ENCODE assay signal across 9 mouse cellular contexts in the genomic region with DNA sequence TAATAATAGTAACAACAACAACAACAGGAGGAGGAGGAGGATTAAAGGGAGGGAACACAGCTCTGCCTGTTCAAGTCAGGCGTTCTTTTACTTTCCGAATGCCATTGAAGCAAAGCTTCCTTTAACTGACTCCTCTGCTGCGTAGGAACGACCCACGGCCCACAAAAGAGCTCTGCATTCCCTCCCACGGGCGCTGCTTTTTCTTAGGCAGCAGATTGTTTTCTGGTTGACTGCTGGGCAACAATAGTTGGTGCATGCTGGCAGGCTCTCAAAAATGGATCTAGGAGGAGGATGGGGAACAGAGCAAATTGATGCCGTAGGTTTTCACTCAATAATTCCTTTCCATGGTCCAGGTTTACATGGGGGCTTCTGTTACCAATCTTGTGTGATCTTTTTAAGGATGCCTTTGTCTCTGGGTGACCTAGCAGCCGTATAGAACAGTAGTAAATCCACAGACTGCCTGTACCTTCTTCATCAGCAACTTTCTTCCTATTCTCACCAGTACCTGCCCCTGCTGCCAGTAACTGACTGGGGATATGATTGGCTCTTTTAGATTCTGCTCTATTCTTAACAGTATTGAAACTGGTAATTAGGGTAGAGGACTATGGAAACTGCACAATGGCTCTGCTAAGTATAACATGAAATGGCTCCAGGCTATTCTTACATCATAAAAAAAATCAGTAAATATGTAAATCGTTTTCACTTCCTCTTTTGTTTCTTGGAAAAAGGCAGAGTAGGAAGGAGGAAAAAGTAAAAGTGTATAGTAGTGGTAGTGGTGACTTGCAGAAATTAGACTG.
A peak's percentile ranks its signal among the peaks of the same experiment; 100 is the strongest.
DNase-seq lines count a peak whose midpoint lies in the region; ATAC-seq and TF ChIP-seq lines count a peak whose summit lies in the region.
"Had no signal": no experiment of that assay in that cellular context is flagged by ENCODE, and none has a peak within 500 bp of the region (broad histone marks: within the 10 kb centered on the region; RNA-seq: fewer than 3 reads in every experiment).

No protein-coding gene starts in this region.

- H3K4me3 ChIP-seq in embryonic facial prominence, embryonic 10.5 days, result no peak overlapping the region
- H3K4me3 ChIP-seq in layer of hippocampus, adult 2 months, result no peak overlapping the region
- no peak overlapping the region for H3K4me3 ChIP-seq in neural tube, embryonic 14.5 days (ENCODE audit: low read depth, low read length)
- no peak overlapping the region for H3K4me3 ChIP-seq in cerebellum, adult 2 months (replicated peaks; ENCODE audit: insufficient read depth, low read depth, low read length)
- H3K4me3 ChIP-seq: limb, embryonic 12.5 days had no signal

- H3K27me3 ChIP-seq in embryonic facial prominence, embryonic 10.5 days (replicated peaks; ENCODE audit: low read depth, poor library complexity, severe bottlenecking), result no peaks in the 10 kb centered on the region
- no peaks in the 10 kb centered on the region for H3K27me3 ChIP-seq in neural tube, embryonic 14.5 days (ENCODE audit: control insufficient read depth, insufficient read depth, low read length)
- H3K27me3 ChIP-seq in cerebellum, adult 2 months (ENCODE audit: control insufficient read depth, insufficient read depth, low read length), result no peaks in the 10 kb centered on the region
- H3K27me3 ChIP-seq: limb, embryonic 12.5 days had no signal

- ATAC-seq in neural tube, embryonic 14.5 days (ENCODE audit: low read depth), result peak; percentile 83

- no peak overlapping the region; the same call in 1 of the 2 replicates for H3K4me2 ChIP-seq in neural tube, embryonic 14.5 days (ENCODE audit: low read depth, low read length)
- H3K4me2 ChIP-seq: limb, embryonic 12.5 days had no signal

- peak; percentile 22 for TF ChIP-seq CTCF in layer of hippocampus, adult 2 months (conservative IDR thresholded peaks at IDR 0.05)
- TF ChIP-seq CTCF in cerebellum, adult 2 months (IDR thresholded peaks at IDR 0.05; ENCODE audit: borderline replicate concordance, insufficient read depth, low read depth, low read length), result no peak

- H3K9ac ChIP-seq in neural tube, embryonic 14.5 days (replicated peaks; ENCODE audit: low read depth, low read length), result no peak overlapping the region
- H3K9ac ChIP-seq: limb, embryonic 12.5 days had no signal

- TF ChIP-seq POLR2A in cerebellum, adult 2 months (IDR thresholded peaks at IDR 0.05; ENCODE audit: borderline replicate concordance, insufficient read depth, low read length), result no peak

- no peak overlapping the region for H3K27ac ChIP-seq in embryonic facial prominence, embryonic 10.5 days (replicated peaks)
- peak overlapping the region; percentile 76 for H3K27ac ChIP-seq in layer of hippocampus, adult 2 months
- no peak overlapping the region for H3K27ac ChIP-seq in neural tube, embryonic 14.5 days (ENCODE audit: low read depth, low read length)
- no peak overlapping the region for H3K27ac ChIP-seq in cerebellum, adult 2 months (ENCODE audit: insufficient read depth, low read length)
- H3K27ac ChIP-seq: limb, embryonic 12.5 days had no signal

- no peaks in the 10 kb centered on the region for H3K36me3 ChIP-seq in embryonic facial prominence, embryonic 10.5 days (replicated peaks)
- no peaks in the 10 kb centered on the region for H3K36me3 ChIP-seq in neural tube, embryonic 14.5 days (ENCODE audit: control insufficient read depth, insufficient read depth, low read length)
- H3K36me3 ChIP-seq: limb, embryonic 12.5 days had no signal

- 34% methylated on average over 10 of the region's 10 CpGs for WGBS in embryonic facial prominence, embryonic 10.5 days
- 18% methylated on average over 10 of the region's 10 CpGs for WGBS in neural tube, embryonic 14.5 days
- 11% methylated on average over 10 of the region's 10 CpGs for WGBS in cerebellum, adult 2 months

- H3K4me1 ChIP-seq in embryonic facial prominence, embryonic 10.5 days, result peaks cover 4% of the 10 kb centered on the region; the same call in 1 of the 2 replicates
- no peaks in the 10 kb centered on the region for H3K4me1 ChIP-seq in neural tube, embryonic 14.5 days (ENCODE audit: control insufficient read depth, insufficient read depth, low read length)
- H3K4me1 ChIP-seq in cerebellum, adult 2 months (ENCODE audit: control insufficient read depth, insufficient read depth, low read length), result no peaks in the 10 kb centered on the region
- H3K4me1 ChIP-seq: limb, embryonic 12.5 days had no signal

- DNase-seq in ovary, postnatal 14 days (ENCODE audit: low spot score), result peak; percentile 22
- no peak for DNase-seq in ovary, postnatal 10 days (ENCODE audit: low spot score)
- peak; percentile 20 for DNase-seq in embryonic facial prominence, embryonic 10.5 days (ENCODE audit: low spot score)
- DNase-seq in layer of hippocampus, adult 2 months (ENCODE audit: low spot score in 2 of 2), result peak; percentile 60 to 73
- no peak for DNase-seq in cerebellum, adult 2 months
- DNase-seq in yolk sac, embryonic 10.5 days (ENCODE audit: low spot score), result no peak
- no peak for DNase-seq in urinary bladder, postnatal 4 days (ENCODE audit: low spot score in 2 of 2)

- H3K9me3 ChIP-seq in embryonic facial prominence, embryonic 10.5 days, result no peaks in the 10 kb centered on the region
- no peaks in the 10 kb centered on the region for H3K9me3 ChIP-seq in neural tube, embryonic 14.5 days (ENCODE audit: control insufficient read depth, low read length)
- H3K9me3 ChIP-seq: limb, embryonic 12.5 days had no signal

Comparison
In these comparisons a context has a peak if more than half of its experiments do, and no peak if none do; other contexts are left out.
1. DNase-seq: peak in ovary, postnatal 14 days (single experiment), embryonic facial prominence, embryonic 10.5 days (single experiment) and layer of hippocampus, adult 2 months (2 of 2); none in ovary, postnatal 10 days (single experiment), cerebellum, adult 2 months (0 of 2), yolk sac, embryonic 10.5 days (single experiment) and urinary bladder, postnatal 4 days (0 of 2).